Mouse (Mus musculus) testis, adult 10 weeks (tissue): ENCODE data around the gene Msrb1. TPM values are rescaled to one million over a fixed set of nuclear protein-coding genes. Genes with fewer than 3 reads are reported as not detected.

Source experiments
- polyA plus RNA-seq: library from polyadenylated mRNA; stranded (reverse); fragments of 350-450 nt; fragmentation: Illumina TruSeq; extraction: RNeasy Lipid Tissue Mini Kit (QIAGEN cat#74804); gene quantifications from one replicate; pipeline ENCODE4 v1.2.3, GENCODE M21; 2014; ENCODE audit warnings: low read depth, low replicate concordance

The Msrb1 gene
- polyA plus RNA-seq: 1.1 TPM

GRCm38 (mm10) chr17:24736330-24737051, at the start of gene Msrb1:
TSS of gene Msrb1 (plus strand) at chr17:24736642.

GRCm38 (mm10) chr17:24689251-24690081, 47.0 kb upstream of the Msrb1 start, which contains the start of gene Syngr3:
TSS of gene Syngr3 (minus strand) at chr17:24689955.

GRCm38 (mm10) chr17:24696011-24696697, 40.3 kb upstream of the Msrb1 start, which contains the start of the genes Gfer and Noxo1:
TSS of gene Gfer (minus strand) at chr17:24696156.
TSS of gene Noxo1 (plus strand) at chr17:24696234.

GRCm38 (mm10) chr17:24706982-24707800, 29.3 kb upstream of the Msrb1 start, which contains the start of gene Tbl3:
TSS of gene Tbl3 (minus strand) at chr17:24707660.

GRCm38 (mm10) chr17:24717943-24718342, 18.5 kb upstream of the Msrb1 start, which contains the start of the genes Rnf151 and Rps2:
TSS of gene Rnf151 (minus strand) at chr17:24718063.
TSS of gene Rps2 (plus strand) at chr17:24718116.

GRCm38 (mm10) chr17:24724184-24724583, 12.3 kb upstream of the Msrb1 start, which contains the start of gene Ndufb10:
TSS of gene Ndufb10 (minus strand) at chr17:24724478.

GRCm38 (mm10) chr17:24727618-24728017, 8.8 kb upstream of the Msrb1 start, which contains the start of gene Rpl3l:
TSS of gene Rpl3l (plus strand) at chr17:24727820.

GRCm38 (mm10) chr17:24752415-24753394, 16.3 kb downstream of the Msrb1 start, which contains the start of gene Hs3st6:
TSS of gene Hs3st6 (plus strand) at chr17:24752988.

Other genes starting within 250 kb of the Msrb1 start
- gene Caskin1, start 248.0 kb upstream of the Msrb1 start, polyA plus RNA-seq: 0.97 TPM
- 5.8 TPM for gene Traf7, start 208.7 kb upstream of the Msrb1 start, polyA plus RNA-seq
- gene Rab26, start 202.4 kb upstream of the Msrb1 start, polyA plus RNA-seq: 0.57 TPM
- 1.9 TPM for gene Pkd1, start 186.8 kb upstream of the Msrb1 start, polyA plus RNA-seq
- 5.8 TPM for gene Tsc2, start 104.0 kb upstream of the Msrb1 start, polyA plus RNA-seq
- gene Nthl1, start 104.0 kb upstream of the Msrb1 start, polyA plus RNA-seq: 0.10 TPM
- gene Slc9a3r2, start 86.3 kb upstream of the Msrb1 start, polyA plus RNA-seq: 0.57 TPM
- not detected for gene Npw, start 78.2 kb upstream of the Msrb1 start, polyA plus RNA-seq
- 1.4 TPM for gene Zfp598, start 67.0 kb upstream of the Msrb1 start, polyA plus RNA-seq
- 0.11 TPM for gene Syngr3, start 46.7 kb upstream of the Msrb1 start, polyA plus RNA-seq
- 29.2 TPM for gene Gfer, start 40.5 kb upstream of the Msrb1 start, polyA plus RNA-seq
- 12.7 TPM for gene Noxo1, start 40.4 kb upstream of the Msrb1 start, polyA plus RNA-seq
- gene Tbl3, start 29.0 kb upstream of the Msrb1 start, polyA plus RNA-seq: 0.29 TPM
- gene Rnf151, start 18.6 kb upstream of the Msrb1 start, polyA plus RNA-seq: 46.8 TPM
- 129 TPM for gene Rps2, start 18.5 kb upstream of the Msrb1 start, polyA plus RNA-seq
- 69.2 TPM for gene Ndufb10, start 12.2 kb upstream of the Msrb1 start, polyA plus RNA-seq
- gene Rpl3l, start 8.8 kb upstream of the Msrb1 start, polyA plus RNA-seq: not detected
- not detected for gene Hs3st6, start 16.3 kb downstream of the Msrb1 start, polyA plus RNA-seq
- 67.9 TPM for gene Meiob, start 67.6 kb downstream of the Msrb1 start, polyA plus RNA-seq
- gene Hagh, start 103.5 kb downstream of the Msrb1 start, polyA plus RNA-seq: 93.5 TPM
- 25.4 TPM for gene Fahd1, start 113.7 kb downstream of the Msrb1 start, polyA plus RNA-seq
- gene Igfals, start 129.4 kb downstream of the Msrb1 start, polyA plus RNA-seq: not detected
- gene Nubp2, start 149.7 kb downstream of the Msrb1 start, polyA plus RNA-seq: 19.6 TPM
- gene Spsb3, start 150.0 kb downstream of the Msrb1 start, polyA plus RNA-seq: 1.6 TPM
- gene Eme2, start 158.4 kb downstream of the Msrb1 start, polyA plus RNA-seq: 1.9 TPM
- gene Mrps34, start 158.5 kb downstream of the Msrb1 start, polyA plus RNA-seq: 0.64 TPM
- 0.69 TPM for gene Nme3, start 159.9 kb downstream of the Msrb1 start, polyA plus RNA-seq
- 4.3 TPM for gene Mapk8ip3, start 200.3 kb downstream of the Msrb1 start, polyA plus RNA-seq
- 13.2 TPM for gene Jpt2, start 224.0 kb downstream of the Msrb1 start, polyA plus RNA-seq